Mouse (Mus musculus) ES-Bruce4 (cell line): ENCODE measurements around the gene Zfp281.

Experiments used
- CTCF ChIP-seq: IDR thresholded peaks from one replicate; pipeline ENCODE4 v1.8.1; 2011; ENCODE audit warnings: low read depth, low read length
- EP300 ChIP-seq: IDR thresholded peaks from 2 replicates; pipeline ENCODE4 v1.6.1; 2011; ENCODE audit warnings: low read depth, low read length; ENCODE audit not compliant: insufficient read depth
- POLR2A ChIP-seq: IDR thresholded peaks from one replicate; pipeline ENCODE4 v1.8.1; 2011; ENCODE audit warnings: low read length; ENCODE audit not compliant: insufficient read depth

DNA sequence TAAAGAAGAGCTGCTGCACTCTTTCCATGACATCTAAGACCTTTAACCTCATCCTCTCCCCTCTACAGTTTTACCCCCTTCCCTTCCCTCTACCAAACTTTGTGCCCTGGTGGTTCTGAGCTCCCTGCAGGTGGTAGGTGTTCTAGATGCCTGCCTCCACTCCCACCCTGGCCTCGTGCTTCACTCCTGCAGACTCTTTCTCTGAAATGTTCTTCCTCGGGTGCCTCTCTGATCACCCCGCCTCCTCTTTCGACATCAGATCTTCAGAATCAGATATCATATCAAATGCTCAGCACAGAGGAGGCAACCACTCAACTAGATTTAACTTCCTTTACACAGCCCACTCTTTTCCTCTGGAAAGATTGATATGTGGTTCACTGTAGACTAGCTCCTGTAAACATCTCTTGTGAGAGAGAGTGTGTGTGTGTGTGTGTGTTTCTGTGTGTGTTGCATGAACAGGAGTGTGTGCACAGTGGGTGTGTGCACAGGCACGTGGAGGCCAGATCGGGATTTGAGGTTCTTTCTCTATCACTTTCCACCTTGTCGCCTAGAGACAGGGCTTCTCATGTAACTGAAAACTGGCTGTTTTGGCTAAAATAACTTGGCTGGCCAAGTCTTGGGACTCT is 7.4 kb upstream of the Zfp281 start:
- TF ChIP-seq CTCF (no peak), POLR2A (no peak), EP300 (no peak)
